Mouse (Mus musculus) gastrocnemius, adult 8-10 months (tissue): Measurements from ENCODE around the gene Plekhg1. TPM values are rescaled to one million over a fixed set of nuclear protein-coding genes. Genes with fewer than 3 reads are reported as not detected.
A peak's percentile ranks its signal among the peaks of the same experiment; 100 is the strongest.

Experiments used
- DNase-seq, 2 experiments: peaks; one replicate each; pipeline ENCODE4 v3.0.0; 2022; ENCODE audit warnings: low spot score in 2 of 2
- total RNA-seq, 4 experiments: library from RNA; stranded (reverse); gene quantifications; 2 replicates each; pipeline ENCODE4 v1.2.4; 2022

Plekhg1 gene
- total RNA-seq, 4 experiments from 2014 or later: 1.2 to 2.5 (median 1.6) TPM

GRCm38 (mm10) chr10:3741791-3742190 lies 1.6 kb downstream of the Plekhg1 start:
- DNase-seq: no peak

- no peak for DNase-seq
Measured at GRCm38 (mm10) chr10:3743069-3743468, 2.9 kb downstream of the Plekhg1 start.

- no peak for DNase-seq
Measured at GRCm38 (mm10) chr10:3743826-3744225, 3.7 kb downstream of the Plekhg1 start.

GRCm38 (mm10) chr10:3746794-3747518 lies 6.8 kb downstream of the Plekhg1 start:
- DNase-seq: no peak

GRCm38 (mm10) chr10:3749580-3749979 lies 9.4 kb downstream of the Plekhg1 start:
- no peak for DNase-seq

GRCm38 (mm10) chr10:3761992-3762391 lies 21.8 kb downstream of the Plekhg1 start:
- DNase-seq: no peak

GRCm38 (mm10) chr10:3763199-3763598 lies 23.0 kb downstream of the Plekhg1 start:
- no peak for DNase-seq

- DNase-seq: no peak
Measured at GRCm38 (mm10) chr10:3769131-3769530, 29.0 kb downstream of the Plekhg1 start.

GRCm38 (mm10) chr10:3774330-3774729 lies 34.2 kb downstream of the Plekhg1 start:
- no peak for DNase-seq

- no peak for DNase-seq
Measured at GRCm38 (mm10) chr10:3776761-3777160, 36.6 kb downstream of the Plekhg1 start.

- DNase-seq: no peak
Measured at GRCm38 (mm10) chr10:3785362-3785761, 45.2 kb downstream of the Plekhg1 start.

GRCm38 (mm10) chr10:3786531-3786930 lies 46.4 kb downstream of the Plekhg1 start:
- no peak for DNase-seq

- no peak for DNase-seq
Measured at GRCm38 (mm10) chr10:3787006-3787405, 46.8 kb downstream of the Plekhg1 start.

- no peak for DNase-seq
Measured at GRCm38 (mm10) chr10:3793825-3794224, 53.7 kb downstream of the Plekhg1 start.

- no peak for DNase-seq
Measured at GRCm38 (mm10) chr10:3799455-3799854, 59.3 kb downstream of the Plekhg1 start.

- DNase-seq: no peak
Measured at GRCm38 (mm10) chr10:3801254-3801653, 61.1 kb downstream of the Plekhg1 start.

GRCm38 (mm10) chr10:3805334-3805733 lies 65.2 kb downstream of the Plekhg1 start:
- no peak for DNase-seq

- no peak for DNase-seq
Measured at GRCm38 (mm10) chr10:3807980-3808379, 67.8 kb downstream of the Plekhg1 start.

- DNase-seq: peak; percentile 7 to 12
Measured at GRCm38 (mm10) chr10:3810476-3811273, 70.5 kb downstream of the Plekhg1 start.

GRCm38 (mm10) chr10:3818940-3819701 lies 79.0 kb downstream of the Plekhg1 start:
- no peak for DNase-seq

- DNase-seq: no peak
Measured at GRCm38 (mm10) chr10:3823826-3824225, 83.7 kb downstream of the Plekhg1 start.

- DNase-seq: no peak
Measured at GRCm38 (mm10) chr10:3826043-3826442, 85.9 kb downstream of the Plekhg1 start.
